Mouse (Mus musculus): ENCODE measurements around the gene Zbtb3.

The Zbtb3 gene

GRCm38 (mm10) chr19:8802130-8802821 is at the start of gene Zbtb3:
Zbtb3 (plus strand) TSS chr19:8802555.
- peak; percentile 95 for DNase-seq

- DNase-seq = no peak
Measured at GRCm38 (mm10) chr19:8755652-8756051, 46.7 kb upstream of the Zbtb3 start.

GRCm38 (mm10) chr19:8756635-8757387 is 45.5 kb upstream of the Zbtb3 start, which contains the start of gene Nxf1:
Nxf1 (plus strand) TSS chr19:8757073.
- peak; percentile 98 for DNase-seq

- DNase-seq = no peak
Measured at GRCm38 (mm10) chr19:8757471-8757998, 44.8 kb upstream of the Zbtb3 start.

- no peak for DNase-seq
Measured at GRCm38 (mm10) chr19:8758899-8759298, 43.5 kb upstream of the Zbtb3 start.

GRCm38 (mm10) chr19:8760757-8761156 is 41.6 kb upstream of the Zbtb3 start:
- no peak for DNase-seq

- DNase-seq = no peak
Measured at GRCm38 (mm10) chr19:8763276-8763675, 39.1 kb upstream of the Zbtb3 start.

- no peak for DNase-seq
Measured at GRCm38 (mm10) chr19:8765562-8765961, 36.8 kb upstream of the Zbtb3 start.

- DNase-seq = peak; percentile 90
Measured at GRCm38 (mm10) chr19:8770567-8771270, 31.6 kb upstream of the Zbtb3 start, which contains the start of gene Tmem223. Tmem223 (plus strand) TSS chr19:8770996.

- no peak for DNase-seq
Measured at GRCm38 (mm10) chr19:8772996-8773395, 29.4 kb upstream of the Zbtb3 start.

GRCm38 (mm10) chr19:8773409-8773808 is 28.9 kb upstream of the Zbtb3 start:
- DNase-seq = no peak

GRCm38 (mm10) chr19:8774086-8774835 is 28.1 kb upstream of the Zbtb3 start, which contains the start of gene Tmem179b:
Tmem179b (minus strand) TSS chr19:8774467.
- peak; percentile 98 for DNase-seq

- peak; percentile 59 for DNase-seq
Measured at GRCm38 (mm10) chr19:8774951-8775421, 27.4 kb upstream of the Zbtb3 start.

GRCm38 (mm10) chr19:8786008-8786781 is 16.2 kb upstream of the Zbtb3 start, which contains the start of gene Taf6l:
Taf6l (minus strand) TSS chr19:8786417.
- DNase-seq = peak; percentile 95

GRCm38 (mm10) chr19:8788521-8788920 is 13.8 kb upstream of the Zbtb3 start:
- DNase-seq = no peak

- DNase-seq = no peak
Measured at GRCm38 (mm10) chr19:8789171-8789570, 13.2 kb upstream of the Zbtb3 start.

GRCm38 (mm10) chr19:8790171-8790570 is 12.2 kb upstream of the Zbtb3 start:
- DNase-seq = no peak

- peak; percentile 95 for DNase-seq
Measured at GRCm38 (mm10) chr19:8798264-8798946, 4.0 kb upstream of the Zbtb3 start, which contains the start of gene Polr2g. Polr2g (minus strand) TSS chr19:8798577.

- DNase-seq = no peak
Measured at GRCm38 (mm10) chr19:8798947-8799315, 3.4 kb upstream of the Zbtb3 start.

GRCm38 (mm10) chr19:8803204-8803780 is 937 bp downstream of the Zbtb3 start:
- DNase-seq = no peak
